ENCODE assay signal across 18 mouse cellular contexts in the genomic region with DNA sequence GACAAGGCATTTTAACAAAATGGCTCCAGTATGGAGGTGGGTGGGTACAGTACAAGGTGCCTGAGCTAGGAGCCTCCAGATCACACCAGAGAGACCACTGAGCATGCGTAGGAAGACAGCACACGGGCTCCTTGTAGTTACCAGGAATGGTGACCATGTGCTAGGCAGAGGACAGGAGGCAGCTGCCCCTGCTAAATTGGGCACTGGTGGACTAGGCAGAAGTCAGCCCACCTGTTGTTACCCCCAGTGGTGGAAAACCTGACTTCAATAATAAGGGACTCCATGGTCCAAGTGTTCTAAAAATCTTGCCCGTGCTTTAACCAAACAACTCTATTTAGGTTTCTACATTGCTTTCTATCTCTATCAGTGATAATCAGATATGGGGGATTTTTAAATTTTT. TPM values are rescaled to one million over a fixed set of nuclear protein-coding genes. Genes with fewer than 3 reads are reported as not detected.
"Had no signal": no experiment of that assay in that cellular context is flagged by ENCODE, and none has a peak within 500 bp of the region (broad histone marks: within the 10 kb centered on the region; RNA-seq: fewer than 3 reads in every experiment).

No protein-coding gene starts in this region.

- DNase-seq: lung, adult 2 months; lung, postnatal 14 days; lung, postnatal 36 days; midbrain, embryonic 14.5 days; right cerebral cortex, postnatal 14 days; thymus, adult 2 months; thymus, postnatal 25 days; thymus, postnatal 4 days had no signal

- H3K9me3 ChIP-seq: lung, embryonic 15.5 days; megakaryocyte, embryonic 14.5 days; midbrain, embryonic 12.5 days; neural tube, embryonic 12.5 days; stomach, embryonic 15.5 days had no signal

- H3K36me3 ChIP-seq: lung, embryonic 15.5 days; midbrain, embryonic 12.5 days; neural tube, embryonic 12.5 days; stomach, embryonic 15.5 days had no signal

- H3K4me3 ChIP-seq: lung, embryonic 15.5 days; megakaryocyte, embryonic 14.5 days; midbrain, embryonic 12.5 days; neural tube, embryonic 12.5 days; stomach, embryonic 15.5 days had no signal

- H3K27me3 ChIP-seq: lung, embryonic 15.5 days; megakaryocyte, embryonic 14.5 days; midbrain, embryonic 12.5 days; neural tube, embryonic 12.5 days; stomach, embryonic 15.5 days had no signal

- H3K4me2 ChIP-seq: lung, embryonic 15.5 days; midbrain, embryonic 12.5 days; neural tube, embryonic 12.5 days; stomach, embryonic 15.5 days had no signal

- H3K4me1 ChIP-seq: lung, embryonic 15.5 days; megakaryocyte, embryonic 14.5 days; neural tube, embryonic 12.5 days; stomach, embryonic 15.5 days had no signal

- H3K9ac ChIP-seq: lung, embryonic 15.5 days; midbrain, embryonic 12.5 days; neural tube, embryonic 12.5 days; stomach, embryonic 15.5 days had no signal

- H3K27ac ChIP-seq: lung, embryonic 15.5 days; macrophage; midbrain, embryonic 12.5 days; neural tube, embryonic 12.5 days; stomach, embryonic 15.5 days; stomach, postnatal 0 days had no signal

- ATAC-seq: lung, postnatal 0 days had no signal

RNA-seq across cellular contexts. Expression of a gene that starts 10.6 kb away (rescaled TPM):
- total RNA-seq: megakaryocyte progenitor cell, adult 5-6 weeks; monocyte, adult 5-6 weeks had no signal
- polyA plus RNA-seq: macrophage had no signal
